Mouse (Mus musculus): Measurements from ENCODE around the gene Map3k10.
"Not testable (repeated sequence)": the region's sequence is repeated elsewhere in the genome, so short reads cannot be mapped to it uniquely, and the experiment has no call there.

Gene Map3k10

DNA sequence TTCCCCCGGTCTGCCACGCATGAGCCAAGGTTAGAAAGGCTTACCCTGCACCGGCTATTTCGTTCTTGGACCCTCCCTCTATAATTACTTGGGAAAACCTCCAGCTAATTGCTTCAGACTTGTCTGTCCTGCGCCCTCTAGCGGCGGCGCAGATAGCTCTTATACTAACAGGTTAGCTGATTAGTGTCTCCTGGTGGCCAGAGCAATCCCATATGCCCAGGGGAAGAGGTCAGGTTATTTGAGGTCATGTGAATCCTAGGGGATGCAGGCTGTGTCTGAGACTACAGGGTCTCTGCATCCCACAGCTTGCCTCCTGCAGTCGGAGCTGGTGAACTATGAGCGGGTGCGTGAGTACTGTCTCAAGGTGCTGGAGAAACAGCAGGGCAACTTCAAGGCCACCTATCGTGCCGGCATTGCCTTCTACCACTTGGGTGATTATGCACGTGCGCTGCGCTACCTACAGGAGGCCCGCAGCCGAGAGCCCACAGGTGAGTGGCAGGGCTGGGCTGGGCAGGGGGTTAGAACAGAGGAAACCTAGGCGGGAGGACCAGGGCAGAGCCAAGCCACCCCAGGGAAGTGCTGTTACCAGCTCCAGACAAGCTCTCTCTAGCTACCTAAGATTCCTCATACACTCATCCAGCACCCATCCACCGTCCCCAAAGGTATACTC, 19.7 kb downstream of the Map3k10 start:
- DNase-seq (ENCODE audit: low read depth, low spot score), result peak; percentile 59

DNA sequence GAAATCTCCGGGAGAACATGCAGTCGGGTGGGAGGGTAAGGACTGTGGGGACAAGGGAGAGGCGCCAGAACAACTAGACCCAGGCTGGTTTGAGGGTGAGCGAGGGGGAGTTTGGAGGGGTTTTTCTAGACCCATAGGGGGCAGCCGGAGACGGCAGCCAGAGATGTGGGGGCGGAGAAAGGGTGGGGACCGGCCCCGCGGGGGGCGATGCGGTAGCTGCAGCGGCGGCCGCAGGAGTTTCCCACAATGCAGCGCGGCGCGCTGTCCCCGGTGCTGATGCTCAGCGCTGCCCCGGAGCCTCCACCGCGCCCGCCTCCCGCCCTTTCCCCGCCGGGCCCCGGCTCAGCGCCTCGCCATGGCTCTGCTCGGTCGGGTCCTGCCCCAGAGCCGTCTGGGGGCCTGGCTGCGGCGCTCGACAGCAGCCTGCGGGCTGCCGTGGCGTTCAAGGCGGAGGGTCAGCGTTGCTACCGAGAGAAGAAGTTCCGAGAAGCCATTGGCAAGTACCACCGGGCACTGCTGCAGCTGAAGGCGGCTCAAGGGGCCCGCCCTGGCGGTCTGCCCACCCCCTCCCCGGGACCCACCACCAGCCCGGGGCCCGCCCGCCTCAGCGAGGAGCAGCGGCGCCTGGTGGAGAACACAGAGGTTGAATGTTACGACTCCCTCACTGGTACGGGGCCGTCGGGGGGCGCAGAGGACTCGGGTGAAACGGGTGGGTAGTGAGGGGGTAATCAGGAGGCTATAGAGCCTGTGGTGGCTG, 20.5 kb downstream of the Map3k10 start, which contains the start of gene Ttc9b:
TSS of gene Ttc9b (plus strand) at position 235 of the 757 bp plus-strand sequence.
- DNase-seq (ENCODE audit: low read depth, low spot score), result peak; percentile 20

DNA sequence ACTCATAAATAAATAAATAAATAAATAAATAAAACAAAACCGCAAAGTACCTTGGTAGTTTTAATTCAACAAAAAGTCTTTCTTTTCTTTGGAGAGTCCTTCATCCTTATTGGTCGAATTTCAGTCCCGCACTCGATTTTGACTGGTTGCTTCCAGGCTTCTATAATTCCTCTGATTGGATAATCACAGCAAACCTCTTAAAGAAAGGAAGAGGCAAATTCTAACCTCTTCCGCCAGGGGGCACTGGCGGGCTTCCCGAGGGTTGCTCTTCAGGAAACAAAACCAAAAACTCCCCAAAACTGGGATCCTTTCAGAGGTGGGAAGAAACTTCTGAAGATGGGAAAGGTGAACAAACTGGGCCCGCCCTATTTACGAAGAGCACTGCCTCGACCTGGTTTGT, 23.4 kb downstream of the Map3k10 start:
- DNase-seq (ENCODE audit: low read depth, low spot score), result peak; percentile 87

DNA sequence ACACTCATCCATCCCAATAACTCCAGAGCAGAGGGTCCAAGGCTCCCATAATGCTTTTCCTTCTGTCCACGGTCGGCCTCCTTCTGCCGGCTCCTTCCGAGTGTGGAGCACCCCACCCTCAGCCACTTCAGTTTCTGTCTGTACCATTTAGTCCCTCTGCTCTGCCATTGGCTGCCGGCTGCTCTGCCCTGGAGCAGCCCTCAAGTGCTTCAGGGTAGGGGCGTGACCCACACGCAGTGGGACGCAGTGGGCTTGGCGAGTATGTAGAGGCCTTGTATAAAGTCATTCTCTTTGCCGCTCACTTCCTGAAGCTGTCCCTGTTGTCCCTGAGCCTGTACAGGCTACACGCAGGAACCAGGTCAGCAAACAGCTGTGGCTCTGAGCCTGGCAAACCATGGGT, 24.7 kb downstream of the Map3k10 start:
- DNase-seq (ENCODE audit: low read depth, low spot score), result no peak

DNA sequence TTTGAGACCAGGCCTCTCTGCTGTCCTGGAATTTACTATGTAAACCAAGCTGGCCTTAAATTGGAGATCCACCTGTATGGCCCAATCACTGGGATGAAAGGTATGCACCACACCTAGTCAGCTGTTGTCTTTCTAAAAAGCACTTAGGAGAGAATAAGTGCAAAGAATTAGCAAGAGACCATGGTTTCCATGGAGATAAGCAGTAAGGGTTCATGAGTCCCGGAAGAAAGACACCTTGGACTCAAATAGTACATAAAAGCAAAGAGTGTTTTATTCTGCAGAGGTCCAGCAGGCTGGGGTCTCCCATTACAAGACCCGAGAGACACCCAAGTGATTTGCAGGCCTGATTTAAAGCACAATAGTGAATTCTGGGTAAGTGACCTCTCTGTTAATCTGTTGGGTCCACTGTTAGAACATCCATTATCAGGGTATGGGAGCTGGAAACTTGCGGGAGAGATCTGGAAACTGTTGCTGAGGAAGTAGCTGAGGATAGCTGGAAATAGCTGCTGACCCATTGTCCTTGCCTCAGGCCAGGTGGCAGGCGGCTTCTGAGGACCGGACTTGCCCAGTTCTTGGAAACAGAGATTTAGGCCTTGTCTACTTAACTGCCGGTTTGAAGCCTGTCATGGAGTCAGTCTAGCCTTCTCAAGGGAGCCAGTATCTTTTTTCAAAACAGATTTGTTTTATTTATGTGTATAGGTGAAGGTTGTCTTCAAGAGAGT, 27.0 kb downstream of the Map3k10 start:
- no peak for DNase-seq (ENCODE audit: low read depth, low spot score)

DNA sequence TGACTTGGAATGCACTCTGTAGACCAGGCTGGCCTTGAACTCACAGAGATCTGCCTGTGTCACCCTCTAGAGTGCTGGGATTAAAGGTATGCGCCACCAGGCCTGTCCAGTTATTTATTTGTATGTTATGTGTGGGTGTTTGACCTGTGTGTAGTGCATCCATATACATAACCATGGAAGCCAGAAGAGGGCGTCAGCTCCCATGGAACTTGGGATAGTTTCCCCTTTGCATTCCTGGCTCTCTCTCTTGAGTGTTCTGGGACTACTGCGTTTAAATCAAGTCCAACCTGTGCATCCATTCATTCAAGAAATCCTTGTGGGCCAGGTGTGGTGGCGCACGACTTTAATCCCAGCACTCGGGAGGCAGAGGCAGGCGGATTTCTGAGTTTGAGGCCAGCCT, 27.9 kb downstream of the Map3k10 start:
- DNase-seq (ENCODE audit: low read depth, low spot score), result no peak

DNA sequence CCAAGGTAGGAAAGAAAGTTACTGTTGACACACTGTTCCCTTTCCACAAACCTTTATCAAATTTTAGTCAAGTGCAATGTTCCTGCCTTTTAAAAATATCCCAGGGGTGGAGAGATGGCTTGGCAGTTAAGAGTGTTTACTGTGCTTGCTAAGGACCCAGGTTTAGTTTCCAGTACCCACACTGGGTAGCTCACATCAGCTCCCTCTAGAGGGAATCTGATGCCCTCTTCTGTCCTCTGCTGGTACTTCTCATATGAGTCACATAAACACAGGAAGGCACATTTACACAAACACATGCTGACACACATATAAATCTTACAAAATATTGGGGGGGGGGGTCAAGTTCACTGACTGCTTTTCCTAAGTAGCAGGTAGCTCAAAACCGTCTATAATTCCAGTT, 29.9 kb downstream of the Map3k10 start:
- DNase-seq (ENCODE audit: low read depth, low spot score), result peak; percentile 55

DNA sequence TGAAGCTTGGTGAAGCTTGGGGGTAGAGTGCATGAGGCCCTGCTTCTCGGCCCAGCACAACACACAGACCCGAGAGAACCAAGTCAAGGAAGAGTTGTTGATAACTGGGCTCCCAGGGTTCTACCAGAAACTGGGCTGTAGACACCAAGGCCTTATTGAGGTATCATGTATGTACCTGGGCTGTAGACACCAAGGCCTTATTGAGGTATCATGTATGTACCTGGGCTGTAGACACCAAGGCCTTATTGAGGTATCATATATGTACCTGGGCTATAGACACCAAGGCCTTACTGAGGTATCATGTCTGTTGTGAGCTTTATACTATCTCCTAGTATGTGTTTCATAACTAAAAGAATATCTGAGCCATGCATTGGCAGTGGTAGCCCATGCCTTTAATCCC, 39.3 kb downstream of the Map3k10 start:
- not testable (repeated sequence) for DNase-seq (ENCODE audit: low read depth, low spot score)

DNA sequence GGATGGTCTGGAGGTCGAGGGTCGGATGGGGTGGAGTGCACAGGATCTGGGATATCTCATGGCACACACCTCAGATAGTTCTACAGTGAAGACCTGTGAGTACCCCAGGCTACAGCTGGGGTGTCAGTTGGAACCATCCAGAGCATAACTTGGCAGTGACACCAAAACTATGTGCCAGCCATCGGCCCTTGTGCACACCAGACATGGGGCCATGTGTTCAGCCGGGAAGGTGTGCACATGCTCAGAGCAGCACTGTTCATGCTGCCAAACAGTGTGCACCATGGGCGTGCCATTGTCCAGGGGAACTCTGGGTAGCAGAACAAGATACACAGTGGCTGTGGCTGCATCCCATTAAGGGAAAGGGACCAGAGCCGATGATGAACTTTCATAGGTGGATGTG, 39.7 kb downstream of the Map3k10 start:
- no peak for DNase-seq (ENCODE audit: low read depth, low spot score)

DNA sequence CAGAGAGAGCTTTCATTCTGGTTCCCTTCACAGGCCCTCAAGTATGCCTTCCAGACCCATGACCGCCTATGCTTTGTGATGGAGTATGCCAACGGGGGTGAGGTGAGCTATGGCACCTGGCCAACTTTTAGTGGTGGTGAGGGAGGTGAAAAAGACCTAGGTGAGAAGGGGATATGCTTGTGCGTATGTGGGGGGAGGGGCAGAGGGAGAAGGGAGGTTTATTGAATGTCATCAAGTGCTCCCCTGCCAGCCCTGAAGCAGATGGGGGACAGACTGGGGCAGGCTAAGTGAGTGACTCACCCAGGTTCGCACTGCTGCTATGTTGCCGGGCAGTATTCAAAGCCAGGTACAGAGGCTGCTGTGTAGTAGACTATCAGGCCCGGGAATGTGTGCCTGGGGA, 41.2 kb downstream of the Map3k10 start:
- DNase-seq (ENCODE audit: low read depth, low spot score), result no peak

DNA sequence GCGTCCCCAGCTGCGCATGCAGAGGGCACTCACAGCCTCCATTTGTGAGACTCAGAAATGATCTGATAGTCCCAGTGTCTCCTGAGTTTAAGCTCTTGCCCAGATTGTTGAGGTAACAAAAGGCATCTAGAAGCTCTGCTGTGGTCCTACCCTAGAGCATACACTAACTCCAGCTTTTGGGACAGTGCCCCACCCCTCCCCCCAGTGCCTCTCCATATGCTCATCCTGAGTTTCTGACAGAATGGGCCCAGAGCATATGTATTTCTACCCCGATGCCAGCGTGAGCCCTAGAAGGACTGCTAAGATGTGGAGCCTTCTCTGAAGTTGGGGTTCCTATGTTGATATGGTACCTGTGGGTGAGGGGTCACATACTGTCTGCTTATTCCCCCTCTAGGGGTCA, 43.0 kb downstream of the Map3k10 start:
- DNase-seq (ENCODE audit: low read depth, low spot score), result no peak

DNA sequence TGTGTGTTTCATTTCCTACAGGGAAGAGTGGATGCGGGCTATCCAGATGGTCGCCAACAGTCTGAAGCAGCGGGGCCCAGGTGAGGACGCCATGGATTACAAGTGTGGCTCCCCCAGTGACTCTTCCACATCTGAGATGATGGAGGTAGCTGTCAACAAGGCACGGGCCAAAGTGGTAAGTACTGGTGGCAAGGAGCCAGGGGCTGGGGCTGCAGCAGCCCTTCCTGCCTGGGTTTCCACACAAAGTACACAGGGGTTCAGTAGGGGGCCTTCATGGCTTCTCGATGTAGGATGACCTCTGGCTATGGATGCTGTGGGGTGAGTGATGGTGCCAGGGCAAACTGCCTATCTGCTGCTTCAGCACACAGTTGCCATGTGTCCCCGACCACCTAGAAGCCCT, 45.6 kb downstream of the Map3k10 start:
- DNase-seq (ENCODE audit: low read depth, low spot score), result not testable (repeated sequence)

DNA sequence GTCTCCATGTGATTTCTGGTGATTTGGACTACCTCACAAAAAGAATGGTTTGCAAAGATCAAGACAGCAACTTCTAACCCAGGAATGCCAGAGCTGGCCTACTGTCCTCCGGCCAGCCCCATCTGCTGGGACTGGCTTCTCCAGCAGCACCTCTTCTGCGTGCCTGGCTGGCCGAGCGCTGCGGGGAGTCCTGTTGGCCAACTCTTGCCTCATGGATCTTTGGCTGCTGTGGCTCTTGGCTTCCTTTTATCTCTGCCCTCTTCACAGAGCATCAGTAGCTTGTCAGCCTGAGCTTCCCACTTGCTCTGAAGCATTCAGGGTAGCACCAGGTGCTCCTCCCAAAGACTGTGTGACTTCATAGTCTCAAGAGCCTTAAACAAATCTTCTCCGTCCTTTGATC, 46.2 kb downstream of the Map3k10 start:
- DNase-seq (ENCODE audit: low read depth, low spot score), result no peak

DNA sequence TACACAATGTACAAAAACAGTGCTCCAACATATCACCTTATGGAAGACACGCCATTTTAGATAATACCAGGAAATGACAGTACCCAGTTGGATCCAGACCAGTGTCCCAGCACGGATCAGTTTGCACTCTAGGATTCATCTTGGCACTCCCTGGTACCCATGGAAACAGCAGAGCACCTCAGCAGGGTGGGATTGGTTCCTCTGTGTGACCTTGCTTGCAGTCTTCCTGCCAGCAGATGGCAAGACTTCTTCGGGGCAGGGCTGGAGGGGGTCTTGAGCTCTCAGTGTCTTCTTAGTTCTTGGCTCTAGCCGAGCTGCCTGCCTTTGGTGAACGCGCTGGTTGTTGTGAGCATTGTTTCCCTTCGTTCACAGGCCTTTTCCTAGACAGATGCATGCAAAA, 46.7 kb downstream of the Map3k10 start:
- no peak for DNase-seq (ENCODE audit: low read depth, low spot score)

DNA sequence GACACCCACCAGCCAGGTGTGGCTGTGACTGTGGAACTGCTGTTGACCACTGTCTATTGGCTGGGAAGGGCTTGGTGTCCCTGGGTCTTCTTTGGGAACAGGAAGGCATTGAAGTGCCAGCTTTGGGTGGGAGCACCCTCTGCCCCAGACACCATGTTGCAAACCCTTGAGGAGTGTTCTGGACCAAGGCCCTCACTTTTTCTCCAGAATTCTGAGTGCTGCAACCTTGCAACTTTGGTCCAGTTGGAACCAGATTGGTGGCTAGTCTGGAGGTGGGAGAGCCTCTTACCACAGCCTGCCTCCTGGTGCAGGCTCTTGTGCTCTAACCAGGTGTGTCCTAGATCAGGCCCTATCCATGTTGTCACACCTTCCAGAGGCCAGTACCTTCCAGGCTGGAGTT, 49.4 kb downstream of the Map3k10 start:
- no peak for DNase-seq (ENCODE audit: low read depth, low spot score)

DNA sequence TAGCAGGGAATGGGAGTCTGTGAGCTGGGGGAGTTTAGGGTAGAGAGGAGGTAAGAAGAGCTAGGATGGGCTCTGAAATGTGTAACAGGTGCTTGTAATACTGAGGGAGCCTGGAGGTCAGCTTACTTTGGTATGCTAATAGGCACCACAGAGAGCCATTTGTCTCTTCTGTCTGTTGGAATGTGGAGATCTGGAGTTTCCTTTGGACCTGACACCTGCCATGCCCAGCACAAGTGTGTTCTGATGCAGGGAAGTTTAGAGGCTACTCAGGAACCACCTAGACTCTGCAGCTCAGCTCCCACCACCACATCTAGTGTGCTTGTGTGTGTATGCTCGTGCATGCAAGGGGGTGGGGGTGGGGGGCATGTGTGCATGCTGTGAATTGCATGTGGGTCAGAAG, 52.2 kb downstream of the Map3k10 start:
- DNase-seq (ENCODE audit: low read depth, low spot score), result no peak

DNA sequence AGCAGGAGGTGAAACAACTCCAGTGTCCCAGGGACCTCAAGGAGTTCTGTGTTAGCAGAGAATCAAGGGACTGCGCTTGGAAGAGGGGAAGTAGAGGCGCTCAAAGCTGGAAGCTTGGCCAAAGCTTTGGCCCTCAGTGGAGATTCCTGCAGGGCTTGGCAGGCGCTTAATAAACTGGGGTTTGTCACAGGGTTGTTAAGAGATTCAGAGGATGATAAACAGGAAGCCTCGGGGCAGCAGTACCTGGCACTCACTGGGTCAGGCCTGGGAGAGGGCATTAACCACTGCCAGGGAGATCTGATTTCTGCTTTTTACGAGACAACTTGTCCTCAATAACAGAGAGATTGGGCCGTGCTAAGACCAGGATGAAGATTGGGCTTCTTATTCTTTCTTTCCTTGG, 53.4 kb downstream of the Map3k10 start:
- no peak for DNase-seq (ENCODE audit: low read depth, low spot score)

DNA sequence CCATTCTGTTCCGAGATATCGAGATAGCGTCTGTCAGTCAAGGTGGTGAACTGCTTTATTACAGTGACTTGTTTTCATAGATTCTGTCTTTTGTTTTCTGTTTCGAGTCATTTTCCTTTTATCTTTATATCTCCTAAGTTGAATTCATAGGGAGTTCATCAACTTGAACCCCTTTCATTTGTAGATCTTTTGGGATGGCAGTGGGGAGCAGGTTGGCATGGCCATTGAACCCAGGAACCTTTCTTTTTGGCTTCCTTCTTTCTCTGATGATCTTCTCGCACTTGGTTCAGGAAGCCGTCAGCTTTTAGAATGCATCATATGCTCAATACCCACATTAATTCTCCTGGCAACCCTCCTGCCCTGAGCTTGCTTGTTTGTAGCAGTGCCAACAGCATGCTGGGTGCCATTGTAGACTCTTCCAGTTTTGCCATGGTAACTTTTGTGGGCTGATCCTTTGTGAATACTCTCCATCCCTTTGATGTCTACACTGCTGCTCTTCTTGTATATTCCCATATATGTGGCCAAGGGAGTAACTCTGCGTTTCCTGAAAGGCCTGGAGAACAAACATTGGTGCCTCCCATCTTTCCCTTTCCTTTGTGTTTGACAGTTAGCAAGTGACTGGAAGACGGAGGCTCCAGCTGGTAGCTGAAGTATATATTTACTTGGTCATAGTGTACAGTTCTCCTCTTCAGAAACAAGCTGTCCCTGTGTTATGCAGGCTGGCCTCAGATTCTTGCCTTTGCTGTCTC, 60.5 kb downstream of the Map3k10 start:
- DNase-seq (ENCODE audit: low read depth, low spot score), result no peak

DNA sequence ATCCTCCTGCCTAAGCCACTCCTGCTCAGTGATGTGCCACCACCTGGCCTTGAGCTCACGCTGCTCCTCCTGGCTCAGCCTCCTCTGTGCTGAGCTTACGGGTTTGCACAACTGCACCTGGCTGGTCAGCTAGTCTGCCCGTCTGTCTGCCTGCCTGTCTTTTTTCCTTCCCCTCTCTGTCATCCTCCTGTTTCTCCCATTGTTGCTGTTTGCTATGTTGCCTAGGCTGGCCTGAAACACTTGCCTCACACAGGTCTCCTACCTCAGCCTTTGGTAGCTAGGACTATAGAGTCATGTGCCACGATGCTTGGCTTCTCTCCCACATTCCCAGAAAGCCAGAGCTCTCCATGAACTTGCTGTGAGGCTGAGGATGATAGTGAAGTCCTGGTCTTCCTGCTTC, 61.5 kb downstream of the Map3k10 start:
- DNase-seq (ENCODE audit: low read depth, low spot score), result no peak

DNA sequence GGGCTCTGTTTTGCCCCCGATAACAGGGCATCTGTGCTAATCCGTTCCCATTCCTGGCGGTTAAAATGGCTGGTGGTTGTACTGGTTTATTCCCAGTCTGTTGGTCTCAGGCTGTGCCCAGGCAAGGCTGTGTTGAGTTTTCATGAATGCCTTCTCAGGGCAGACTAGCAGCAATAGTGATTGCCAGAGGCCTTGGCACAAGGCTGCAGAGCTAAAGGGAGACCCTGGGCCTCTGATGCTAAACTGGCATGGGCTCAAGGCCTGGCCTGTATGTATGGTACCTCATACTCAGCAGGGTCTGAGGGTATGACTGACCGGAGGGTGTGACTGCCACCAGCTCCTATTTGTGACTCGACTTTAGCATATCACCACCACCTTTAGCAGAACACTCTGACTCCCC, 63.5 kb downstream of the Map3k10 start:
- DNase-seq (ENCODE audit: low read depth, low spot score), result no peak

DNA sequence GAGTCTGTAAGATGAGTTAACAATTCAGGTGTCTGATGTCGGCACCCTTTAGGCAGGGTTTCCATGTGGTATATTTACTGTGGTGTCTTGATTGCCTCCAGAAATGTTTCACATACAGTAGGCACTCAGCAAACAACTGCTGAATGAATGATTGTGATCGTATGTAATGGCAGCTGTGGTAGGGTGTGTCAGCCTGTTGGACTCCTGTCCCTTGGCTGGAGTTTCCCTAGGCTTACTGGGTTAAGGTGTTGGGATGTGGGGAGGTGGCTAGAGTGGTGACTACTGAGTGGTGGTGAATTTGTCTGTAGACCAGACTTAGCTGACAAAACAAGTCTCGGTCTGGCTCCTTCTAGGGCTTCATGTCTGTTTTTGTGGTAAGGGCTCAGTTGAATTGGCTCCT, 64.0 kb downstream of the Map3k10 start:
- DNase-seq (ENCODE audit: low read depth, low spot score), result no peak

DNA sequence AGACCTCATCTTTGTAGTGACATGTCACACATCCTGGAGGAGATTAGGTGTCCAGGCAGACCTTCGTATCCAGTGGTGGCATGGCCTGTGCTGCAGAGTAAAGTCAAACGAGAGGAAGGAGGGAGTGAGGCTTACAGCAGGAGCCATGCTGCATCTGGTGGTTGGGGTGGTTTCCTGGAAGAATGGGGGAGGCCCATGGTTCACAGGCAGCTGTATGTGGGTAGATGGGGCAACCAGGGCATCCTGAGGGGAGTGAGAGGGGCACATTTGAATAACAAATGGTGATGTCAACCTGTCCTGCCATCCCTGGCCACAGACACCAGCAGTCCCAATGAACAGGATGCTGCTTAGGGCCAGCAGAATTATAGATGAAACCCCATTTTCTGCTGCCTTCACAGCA, 64.7 kb downstream of the Map3k10 start:
- DNase-seq (ENCODE audit: low read depth, low spot score), result peak; percentile 22

Measured in A20 (cell line).